Mouse (Mus musculus) kidney, postnatal 36 days (tissue): ENCODE data around the gene Celf2.
"Not testable (repeated sequence)": the region's sequence is repeated elsewhere in the genome, so short reads cannot be mapped to it uniquely, and the experiment has no call there.

Source experiments
- DNase-seq, 2 experiments: peaks; one replicate each; pipeline ENCODE4 v3.0.0; 2021 to 2022; ENCODE audit warnings: mixed read lengths in 2 of 2

The Celf2 gene

DNA sequence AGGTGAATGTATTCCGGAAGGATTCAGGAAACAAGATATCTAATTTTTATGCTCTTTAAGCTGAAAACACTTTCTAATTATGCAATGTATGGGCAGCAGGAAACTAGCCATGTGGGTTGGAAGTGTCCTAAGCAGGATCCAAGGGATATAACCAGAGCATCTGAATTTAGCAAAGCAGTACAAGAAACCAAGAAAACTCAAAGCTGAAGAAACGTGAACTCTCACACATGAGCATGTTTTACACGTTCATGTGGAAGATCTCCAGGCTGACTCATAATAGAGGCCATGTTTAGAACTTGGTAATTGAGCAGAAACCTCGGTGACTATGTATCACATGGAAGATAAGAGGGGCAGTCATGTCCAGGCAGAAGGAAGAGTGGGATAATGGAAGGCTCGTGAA is 120.1 kb downstream of the Celf2 start:
- DNase-seq = no peak

GRCm38 (mm10) chr2:7378736-7379135 is 130.6 kb downstream of the Celf2 start:
- DNase-seq = no peak

DNA sequence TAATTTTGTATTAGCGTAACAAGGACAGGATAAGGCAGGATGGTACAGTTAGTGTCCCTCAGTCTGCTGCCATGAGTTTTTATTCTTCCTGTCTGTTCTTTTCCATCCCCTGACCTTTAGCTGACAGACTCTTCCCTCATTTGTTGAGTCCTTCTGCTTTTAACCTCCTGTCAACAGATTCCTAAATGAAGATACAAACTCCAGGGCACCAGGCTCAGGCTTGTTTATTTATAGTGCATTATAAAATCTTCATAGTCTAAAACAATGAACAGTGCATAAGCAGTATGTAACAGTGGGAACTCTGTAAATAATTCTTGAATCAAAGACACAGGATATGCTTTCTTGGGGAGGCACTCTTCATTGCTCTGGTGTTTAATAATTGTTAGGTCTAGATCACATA is 131.5 kb downstream of the Celf2 start:
- no peak for DNase-seq

DNA sequence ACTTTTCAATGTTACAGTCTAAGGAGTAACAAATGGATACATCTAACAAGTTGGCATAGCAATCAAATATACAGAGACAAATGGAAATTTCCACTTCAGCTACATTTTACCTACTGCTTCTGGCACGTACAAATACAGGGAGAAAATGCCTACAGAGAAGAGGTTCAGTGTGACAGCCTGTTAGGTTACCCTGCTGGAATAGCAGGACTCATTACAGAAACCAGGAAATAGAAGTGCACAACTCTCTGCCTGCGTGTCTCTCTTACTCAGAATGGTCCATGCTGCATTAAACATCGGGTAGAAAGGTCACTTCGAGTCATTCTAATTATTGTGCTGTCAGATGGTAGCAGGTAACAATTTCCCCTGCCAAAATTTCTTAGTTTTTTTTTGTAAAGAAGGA is 141.6 kb downstream of the Celf2 start:
- DNase-seq = no peak

DNA sequence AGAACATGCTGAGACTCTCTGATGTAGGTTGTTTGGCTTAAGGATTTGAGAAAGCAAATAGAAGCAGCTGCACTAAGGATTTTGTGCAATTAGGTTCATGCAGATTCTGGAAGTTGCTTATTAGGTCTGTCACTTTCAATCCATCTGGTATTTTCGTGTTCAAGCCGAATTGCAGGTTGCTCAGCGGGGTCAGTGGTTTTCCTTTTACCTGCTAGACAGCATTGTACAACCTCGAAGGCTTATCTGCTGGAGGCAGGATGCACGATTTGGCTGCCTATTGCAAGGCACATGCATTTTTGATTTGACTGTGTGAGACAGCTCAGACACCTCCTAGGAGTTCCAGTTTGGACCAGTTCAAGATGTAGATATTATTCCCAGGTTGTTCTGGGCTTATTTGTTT is 149.8 kb downstream of the Celf2 start:
- DNase-seq = no peak

- DNase-seq = no peak
Measured at GRCm38 (mm10) chr2:7358816-7359215, 150.5 kb downstream of the Celf2 start.

GRCm38 (mm10) chr2:7351234-7351633 is 158.1 kb downstream of the Celf2 start:
- DNase-seq = no peak

- DNase-seq = no peak
Measured at GRCm38 (mm10) chr2:7346703-7347461, 162.5 kb downstream of the Celf2 start.

DNA sequence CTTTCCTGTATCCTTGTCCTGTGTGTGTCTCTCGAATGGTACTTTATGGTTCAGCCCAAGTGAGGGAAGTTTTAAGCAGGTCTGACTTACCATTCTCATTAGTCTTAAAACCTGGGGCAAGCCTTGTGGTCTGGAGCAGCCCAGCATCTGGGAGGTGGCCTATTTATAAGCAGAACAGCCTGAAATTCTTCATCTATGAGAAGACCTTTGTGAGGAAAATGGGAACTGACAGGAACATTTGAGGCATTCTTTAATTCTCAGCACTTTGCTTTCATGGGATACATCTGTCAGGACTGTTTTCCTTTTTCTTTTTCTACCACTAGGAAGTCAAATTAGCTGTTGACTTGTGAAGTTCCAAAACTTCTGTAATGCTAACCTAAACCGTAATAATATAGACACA is 164.4 kb downstream of the Celf2 start:
- DNase-seq = no peak

DNA sequence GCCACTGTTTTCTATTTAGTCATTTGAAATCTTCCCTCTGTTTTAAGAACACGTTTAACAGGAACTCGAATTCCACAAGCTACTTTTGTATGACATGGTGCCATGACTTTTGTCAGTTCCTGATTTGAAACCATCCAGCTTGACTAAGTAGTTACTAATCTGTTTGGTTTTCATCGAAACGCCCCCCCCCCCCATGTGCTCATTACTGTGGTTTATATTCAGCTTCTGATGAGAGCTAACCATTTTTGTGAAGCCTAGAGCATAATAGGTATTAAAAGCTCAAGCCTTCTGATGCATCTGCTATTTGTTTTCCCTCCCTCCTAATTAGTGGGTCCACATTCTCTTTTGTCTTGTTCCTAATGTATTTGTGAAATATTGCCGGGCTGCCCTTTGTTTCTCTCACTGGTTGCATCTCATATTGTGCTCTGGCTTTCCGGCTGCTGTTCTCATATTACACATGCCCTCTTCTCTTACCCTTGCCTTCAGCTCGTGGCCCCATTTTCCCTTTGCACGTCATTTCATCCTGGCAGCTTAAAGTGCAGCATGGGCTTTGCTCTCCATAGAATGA is 166.4 kb downstream of the Celf2 start:
- no peak for DNase-seq

GRCm38 (mm10) chr2:7334846-7335245 is 174.5 kb downstream of the Celf2 start:
- no peak for DNase-seq

GRCm38 (mm10) chr2:7328018-7328899 is 181.1 kb downstream of the Celf2 start:
- no peak for DNase-seq

DNA sequence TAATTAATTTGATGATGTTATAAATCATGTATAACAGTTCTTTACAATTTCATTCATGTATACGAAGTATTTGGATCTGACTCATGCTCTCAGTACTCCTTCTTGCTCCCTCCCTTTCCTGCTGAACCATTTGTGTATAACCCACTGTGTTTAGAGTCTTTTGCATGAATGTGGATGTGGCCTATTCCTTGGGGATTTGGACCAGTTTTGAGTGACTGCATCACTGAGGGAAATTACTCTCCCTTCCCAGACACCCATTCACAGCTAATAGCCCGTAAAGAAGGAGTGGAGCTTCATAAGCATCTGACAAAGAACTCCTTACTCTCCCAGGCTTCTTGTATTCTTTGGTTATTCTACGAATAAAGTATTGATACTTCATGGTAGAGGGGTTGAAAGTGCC is 189.6 kb downstream of the Celf2 start:
- DNase-seq = no peak

GRCm38 (mm10) chr2:7311776-7312175 is 197.6 kb downstream of the Celf2 start:
- DNase-seq = no peak

GRCm38 (mm10) chr2:7310840-7311182 is 198.6 kb downstream of the Celf2 start:
- no peak for DNase-seq

GRCm38 (mm10) chr2:7310129-7310839 is 199.1 kb downstream of the Celf2 start:
- DNase-seq = no peak

GRCm38 (mm10) chr2:7309324-7309723 is 200.0 kb downstream of the Celf2 start:
- DNase-seq = no peak

GRCm38 (mm10) chr2:7308731-7309130 is 200.6 kb downstream of the Celf2 start:
- DNase-seq = no peak

- DNase-seq = no peak
Measured at GRCm38 (mm10) chr2:7287434-7287833, 221.9 kb downstream of the Celf2 start.

- DNase-seq = no peak
Measured at GRCm38 (mm10) chr2:7273214-7273613, 236.1 kb downstream of the Celf2 start.

- DNase-seq = no peak
Measured at GRCm38 (mm10) chr2:7270051-7270450, 239.3 kb downstream of the Celf2 start.

- DNase-seq = no peak
Measured at GRCm38 (mm10) chr2:7267166-7267565, 242.2 kb downstream of the Celf2 start.

DNA sequence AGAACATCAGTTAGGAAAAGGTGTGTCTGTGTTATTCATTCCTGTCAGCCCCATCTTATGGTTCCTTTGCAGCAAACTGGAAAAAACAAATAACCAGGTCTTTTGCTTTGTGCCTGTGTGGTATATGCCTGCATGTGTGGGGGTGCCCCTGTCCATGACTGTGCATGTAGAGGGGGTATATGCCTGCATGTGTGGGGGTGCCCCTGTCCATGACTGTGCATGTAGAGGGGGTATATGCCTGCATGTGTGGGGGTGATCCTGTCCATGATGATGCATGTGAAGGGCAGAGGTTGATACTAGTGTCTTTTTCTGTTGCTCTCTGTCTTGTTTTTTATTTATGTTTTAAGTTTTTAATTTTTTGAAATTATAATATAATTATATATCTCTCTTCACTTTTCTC is 246.7 kb downstream of the Celf2 start:
- DNase-seq = not testable (repeated sequence)
